Mouse (Mus musculus) lung, embryonic 15.5 days (tissue): Measurements from ENCODE around the gene Pex26. TPM values are rescaled to one million over a fixed set of nuclear protein-coding genes. Genes with fewer than 3 reads are reported as not detected.

Source experiments
- ATAC-seq: fragments of 200-750 bp; cut with Nextera tagmentation; 2 replicates; pipeline ENCODE4 v1.8.0; 2017; ENCODE audit warnings: moderate number of reproducible peaks, borderline replicate concordance; ENCODE audit not compliant: low FRiP score, low TSS enrichment; ENCODE audit errors: extremely low read depth
- H3K27ac ChIP-seq: fragments of 300-500 bp; sonication (generic); 2 replicates; pipeline ENCODE4 v1.5.1; 2015; ENCODE audit warnings: moderate library complexity, mild to moderate bottlenecking, inconsistent platforms
- H3K27me3 ChIP-seq: fragments of 300-500 bp; sonication (generic); 2 replicates; pipeline ENCODE4 v1.6.1; 2015; ENCODE audit warnings: inconsistent platforms
- H3K36me3 ChIP-seq: fragments of 300-500 bp; sonication (generic); 2 replicates; pipeline ENCODE4 v1.6.1; 2015; ENCODE audit warnings: inconsistent platforms
- H3K4me1 ChIP-seq: fragments of 300-500 bp; sonication (generic); 2 replicates; pipeline ENCODE4 v1.6.1; 2015; ENCODE audit warnings: inconsistent platforms
- H3K4me2 ChIP-seq: fragments of 300-500 bp; sonication (generic); 2 replicates; pipeline ENCODE4 v1.6.1; 2015; ENCODE audit warnings: inconsistent platforms, mild to moderate bottlenecking, moderate library complexity
- H3K4me3 ChIP-seq: fragments of 300-500 bp; sonication (generic); 2 replicates; pipeline ENCODE4 v1.5.1; 2015; ENCODE audit warnings: mild to moderate bottlenecking, inconsistent platforms
- H3K9ac ChIP-seq: fragments of 300-500 bp; sonication (generic); 2 replicates; pipeline ENCODE4 v1.6.1; 2015; ENCODE audit warnings: inconsistent platforms
- H3K9me3 ChIP-seq: fragments of 300-500 bp; sonication (generic); 2 replicates; pipeline ENCODE4 v1.6.1; 2016; ENCODE audit warnings: inconsistent platforms
- WGBS: fragments of 180-500 bp; shearing (Covaris S2); methylation state at CpG from one replicate; pipeline ENCODE4 v1.1.7; 2015; 5-methylcytosine and 5-hydroxymethylcytosine counted together
- polyA plus RNA-seq: library from polyadenylated mRNA; unstranded; fragments of >200 nt; fragmentation: Nextera tagmentation; extraction: Ambion mirVana; gene quantifications from 2 replicates; pipeline ENCODE4 v1.2.1, GENCODE M21; 2015

Gene Pex26
- 10.9 and 13.5 TPM in 2 replicates for polyA plus RNA-seq

DNA sequence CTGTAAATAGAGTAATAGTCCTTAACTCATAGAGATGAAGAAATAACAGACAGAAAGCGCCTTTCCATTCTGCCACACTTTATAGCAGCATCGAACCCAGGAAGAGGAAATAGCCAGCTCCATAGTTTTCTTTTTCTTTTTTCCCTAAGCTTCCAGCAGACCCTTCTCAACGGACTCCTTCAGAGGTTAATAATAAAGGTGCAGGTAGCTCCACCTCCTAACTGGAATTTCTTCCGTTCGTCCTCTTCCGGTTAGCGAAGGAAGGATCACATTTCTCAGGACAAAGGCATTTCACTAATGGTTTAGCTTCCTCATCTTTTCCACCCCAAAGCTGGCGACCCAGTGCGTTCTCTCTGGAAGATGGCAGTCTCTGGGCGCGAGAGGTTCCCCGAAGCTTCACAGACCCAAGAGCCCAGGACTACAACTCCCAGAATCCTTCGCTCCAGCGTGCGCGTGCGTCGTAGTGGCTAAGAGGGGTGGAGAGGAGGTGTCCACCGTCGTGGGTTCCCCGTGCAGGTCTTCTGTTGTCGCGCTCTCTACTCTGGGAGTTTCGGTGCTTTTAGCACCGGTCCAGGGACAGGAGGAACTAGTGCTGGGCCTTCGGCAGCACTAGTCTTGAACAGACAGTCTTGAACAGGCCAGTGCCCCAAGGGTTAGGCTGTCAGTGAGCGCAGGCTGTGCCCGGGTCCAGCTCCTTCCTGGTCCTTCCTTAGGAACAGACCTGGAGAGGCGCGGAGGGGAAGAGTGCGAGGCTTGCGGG lies at the start of gene Pex26:
Pex26 (plus strand) TSS at position 254 of the 760 bp plus-strand sequence.
- H3K27me3 ChIP-seq, result no peaks in the 10 kb centered on the region
- H3K36me3 ChIP-seq, result no peaks in the 10 kb centered on the region
- H3K9me3 ChIP-seq, result no peaks in the 10 kb centered on the region
- H3K4me1 ChIP-seq, result peaks cover 15% of the 10 kb centered on the region
- H3K4me2 ChIP-seq, result peak within 1 kb of the TSS; percentile 94
- 1% methylated on average over 32 of the region's 32 CpGs for WGBS
- peak within 1 kb of the TSS; percentile 61 for H3K4me3 ChIP-seq
- H3K27ac ChIP-seq, result peak within 1 kb of the TSS; percentile 84
- peak within 1 kb of the TSS; percentile 63 for H3K9ac ChIP-seq
- peak; percentile 85 for ATAC-seq

DNA sequence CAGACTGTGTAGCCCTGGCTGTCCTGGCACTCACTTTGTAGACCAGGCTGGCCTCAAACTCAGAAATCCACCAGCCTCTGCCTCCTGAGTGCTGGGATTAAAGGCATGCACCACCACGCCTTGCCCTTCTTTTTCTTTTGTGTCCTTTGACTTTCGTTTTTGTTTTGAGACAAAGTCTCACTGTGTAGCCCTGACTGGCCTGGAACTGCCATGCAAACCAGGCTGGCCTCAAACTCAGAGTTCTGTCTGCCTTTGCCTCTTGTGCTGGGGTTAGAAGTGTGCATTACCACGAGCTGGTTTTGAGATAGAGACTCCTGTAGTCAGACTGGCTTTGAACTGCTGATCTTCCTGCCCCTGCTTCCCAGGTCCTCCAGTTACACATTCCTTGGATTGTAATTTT lies 49.2 kb upstream of the Pex26 start:
- H3K4me1 ChIP-seq, result peaks cover 14% of the 10 kb centered on the region
- peaks cover 38% of the 10 kb centered on the region for H3K27me3 ChIP-seq
- ATAC-seq, result no peak
- H3K4me2 ChIP-seq, result no peak overlapping the region
- H3K9ac ChIP-seq, result no peak overlapping the region
- no peak overlapping the region for H3K4me3 ChIP-seq
- 40% methylated on average over 3 of the region's 3 CpGs for WGBS
- H3K9me3 ChIP-seq, result no peaks in the 10 kb centered on the region
- no peaks in the 10 kb centered on the region for H3K36me3 ChIP-seq
- no peak overlapping the region for H3K27ac ChIP-seq

DNA sequence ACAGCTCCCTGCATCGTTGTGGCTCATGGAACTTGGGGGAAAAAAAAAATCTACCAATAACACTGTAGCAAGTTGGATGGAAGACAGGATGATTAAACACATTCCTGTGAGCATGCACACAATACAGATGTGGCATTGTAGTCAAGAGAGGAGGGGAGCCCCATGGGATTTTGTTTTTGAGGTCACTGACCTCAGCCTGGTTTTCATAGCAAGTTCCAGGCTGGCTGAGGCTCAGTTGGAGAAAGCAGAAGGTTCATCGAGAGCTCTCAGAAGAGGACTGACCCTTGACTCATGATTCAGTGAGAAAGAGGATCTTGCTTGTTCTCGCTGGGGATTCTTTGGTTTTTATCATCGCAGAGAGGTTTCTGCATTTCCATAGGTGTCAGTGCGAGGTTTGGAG lies 48.6 kb upstream of the Pex26 start:
- Histone ChIP-seq H3K9me3 (no peaks in the 10 kb centered on the region), H3K9ac (no peak overlapping the region), H3K4me1 (peaks cover 9% of the 10 kb centered on the region), H3K27ac (no peak overlapping the region), H3K4me3 (no peak overlapping the region), H3K27me3 (peaks cover 37% of the 10 kb centered on the region), H3K4me2 (no peak overlapping the region), H3K36me3 (no peaks in the 10 kb centered on the region)
- WGBS, result 52% methylated on average over 5 of the region's 5 CpGs
- no peak for ATAC-seq

DNA sequence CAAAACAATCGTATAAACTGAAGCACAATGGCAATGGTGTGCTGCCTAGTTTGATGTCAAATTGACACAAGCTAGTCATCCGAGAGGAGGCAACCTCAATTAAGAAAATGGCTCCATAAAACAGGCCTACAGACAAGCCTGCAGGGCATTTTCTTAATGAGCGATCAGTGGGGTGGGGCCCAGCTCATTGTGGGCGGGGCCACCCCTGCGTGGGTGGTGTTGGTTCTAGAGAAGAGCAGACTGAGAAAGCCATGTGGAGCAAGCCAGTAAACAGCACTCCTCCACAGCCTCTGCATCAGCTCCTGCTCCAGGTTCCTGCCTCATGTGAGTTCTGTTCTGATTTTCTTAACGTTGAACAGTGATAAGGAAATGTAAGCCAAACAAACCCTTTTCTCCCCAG lies 46.2 kb upstream of the Pex26 start:
- WGBS, result 61% methylated on average over 6 of the region's 6 CpGs
- no peaks in the 10 kb centered on the region for H3K4me1 ChIP-seq
- H3K4me3 ChIP-seq, result no peak overlapping the region
- no peak overlapping the region for H3K9ac ChIP-seq
- no peaks in the 10 kb centered on the region for H3K9me3 ChIP-seq
- no peaks in the 10 kb centered on the region for H3K36me3 ChIP-seq
- H3K27me3 ChIP-seq, result peaks cover 19% of the 10 kb centered on the region; the same call in 1 of the 2 replicates
- no peak for ATAC-seq
- no peak overlapping the region for H3K27ac ChIP-seq
- H3K4me2 ChIP-seq, result no peak overlapping the region

DNA sequence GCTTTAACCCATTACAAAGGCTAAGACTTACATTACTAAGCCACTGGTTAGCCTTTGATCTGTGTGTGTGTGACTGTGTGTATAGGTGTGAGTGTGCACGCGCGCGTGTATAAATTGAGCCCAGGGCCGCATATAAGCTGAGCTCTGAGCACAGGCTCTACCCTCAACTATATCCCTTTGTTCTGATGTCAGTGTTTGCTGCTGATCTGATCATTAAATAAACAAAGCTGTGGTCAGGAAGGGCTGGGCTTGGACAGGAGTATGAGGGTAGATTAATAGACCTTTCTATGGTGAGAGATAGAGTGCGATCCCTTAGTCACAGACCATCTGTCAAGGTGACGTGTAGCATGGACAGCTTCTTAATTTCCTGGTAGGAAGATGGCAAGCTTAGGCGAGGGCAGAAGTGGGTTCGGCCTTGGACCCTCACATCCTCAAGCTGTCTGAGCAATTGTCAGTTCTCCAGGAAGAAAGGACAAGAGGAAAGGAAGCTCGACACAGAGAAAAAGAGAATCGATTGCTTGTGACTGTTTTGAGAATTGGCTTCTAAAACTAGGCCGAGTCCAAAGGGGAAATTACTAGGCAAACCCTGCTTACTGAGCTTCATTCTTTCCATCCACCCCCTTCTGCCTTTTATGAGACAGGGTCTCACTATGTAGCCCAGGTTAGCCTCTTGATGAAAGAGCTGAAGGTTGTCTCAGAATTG lies 45.0 kb upstream of the Pex26 start:
- Histone ChIP-seq H3K4me2 (no peak overlapping the region), H3K9me3 (no peaks in the 10 kb centered on the region), H3K9ac (no peak overlapping the region), H3K27ac (no peak overlapping the region), H3K36me3 (no peaks in the 10 kb centered on the region), H3K27me3 (peaks cover 14% of the 10 kb centered on the region; the same call in 1 of the 2 replicates), H3K4me3 (no peak overlapping the region), H3K4me1 (peaks cover 4% of the 10 kb centered on the region; the same call in 1 of the 2 replicates)
- WGBS, result 44% methylated on average over 12 of the region's 12 CpGs
- ATAC-seq, result no peak

DNA sequence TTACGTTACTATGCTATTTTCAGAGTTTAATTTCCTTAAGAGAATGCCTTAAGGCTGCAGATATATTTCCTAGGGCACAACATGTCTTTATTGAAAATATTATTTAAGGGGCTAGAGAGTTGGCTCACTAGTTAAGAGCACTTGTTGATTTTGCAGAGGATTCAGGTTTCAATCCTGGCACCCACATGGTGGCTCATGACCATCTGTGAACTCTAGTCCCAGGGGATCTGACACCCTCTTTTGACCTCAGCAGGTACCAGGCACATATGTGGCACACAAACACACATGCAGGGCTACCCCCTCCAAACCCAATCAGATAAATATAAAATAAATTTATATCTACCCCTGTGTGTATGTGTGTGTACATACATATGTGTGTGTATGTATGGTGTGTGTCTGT lies 44.2 kb upstream of the Pex26 start:
- H3K27ac ChIP-seq, result no peak overlapping the region
- H3K4me3 ChIP-seq, result no peak overlapping the region
- H3K4me2 ChIP-seq, result no peak overlapping the region
- H3K4me1 ChIP-seq, result peaks cover 10% of the 10 kb centered on the region; the same call in 1 of the 2 replicates
- no peak overlapping the region for H3K9ac ChIP-seq
- ATAC-seq, result no peak
- H3K36me3 ChIP-seq, result no peaks in the 10 kb centered on the region
- WGBS, result 89% methylated on average over 1 of the region's 1 CpGs
- peaks cover 10% of the 10 kb centered on the region; the same call in 1 of the 2 replicates for H3K27me3 ChIP-seq
- no peaks in the 10 kb centered on the region for H3K9me3 ChIP-seq

DNA sequence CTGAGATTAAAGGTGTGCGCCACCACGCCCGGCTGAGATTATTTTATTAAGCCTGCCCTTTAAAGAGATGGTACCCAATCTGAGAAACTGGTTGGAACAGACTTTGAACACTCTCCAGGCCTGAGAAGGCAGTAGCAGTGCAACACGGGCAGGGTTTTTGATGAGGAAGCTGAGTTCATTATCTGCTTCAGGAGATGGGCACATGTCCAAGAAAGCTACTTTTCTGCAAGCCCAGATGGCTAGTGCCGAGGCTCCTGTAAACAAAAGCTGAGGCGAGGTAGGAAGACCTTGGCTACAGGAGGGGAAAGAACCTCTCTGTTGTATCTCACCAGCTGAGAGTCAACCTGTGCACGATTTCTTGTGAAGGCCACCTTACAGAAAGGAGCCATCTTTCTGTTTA lies 41.2 kb upstream of the Pex26 start:
- no peaks in the 10 kb centered on the region for H3K36me3 ChIP-seq
- H3K9me3 ChIP-seq, result no peaks in the 10 kb centered on the region
- peaks cover 35% of the 10 kb centered on the region for H3K4me1 ChIP-seq
- H3K9ac ChIP-seq, result no peak overlapping the region
- WGBS, result 68% methylated on average over 7 of the region's 7 CpGs
- no peak for ATAC-seq
- no peak overlapping the region for H3K4me3 ChIP-seq
- H3K27me3 ChIP-seq, result 0 out of 2 replicates have a peak, but pooled peaks cover 6% of the 10 kb centered on the region
- no peak overlapping the region for H3K4me2 ChIP-seq
- no peak overlapping the region for H3K27ac ChIP-seq

DNA sequence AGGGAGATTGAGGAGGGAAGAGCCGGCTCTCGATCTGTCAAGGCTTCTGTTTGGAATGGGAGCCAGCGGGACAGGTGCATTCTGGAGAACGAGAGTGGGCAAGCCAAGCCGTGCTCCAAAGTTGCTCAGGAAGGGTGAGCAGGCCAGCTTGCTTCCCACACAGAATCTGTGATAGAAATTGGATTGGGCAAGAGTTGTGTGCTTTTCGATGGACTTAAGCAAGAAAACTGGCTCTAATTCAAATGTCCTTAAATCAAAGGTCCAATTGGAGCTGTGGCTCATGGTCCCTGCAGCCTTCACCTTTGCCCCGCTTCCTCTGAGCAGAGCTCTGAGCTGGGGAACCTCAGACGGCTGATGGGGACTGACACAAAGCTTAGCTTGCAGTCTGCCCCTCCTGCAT lies 40.0 kb upstream of the Pex26 start:
- ATAC-seq, result no peak
- Histone ChIP-seq H3K9ac (no peak overlapping the region), H3K4me3 (no peak overlapping the region), H3K4me1 (peaks cover 46% of the 10 kb centered on the region), H3K36me3 (no peaks in the 10 kb centered on the region), H3K27ac (no peak overlapping the region), H3K27me3 (0 out of 2 replicates have a peak, but pooled peaks cover 6% of the 10 kb centered on the region), H3K4me2 (no peak overlapping the region), H3K9me3 (no peaks in the 10 kb centered on the region)
- 68% methylated on average over 8 of the region's 8 CpGs for WGBS

DNA sequence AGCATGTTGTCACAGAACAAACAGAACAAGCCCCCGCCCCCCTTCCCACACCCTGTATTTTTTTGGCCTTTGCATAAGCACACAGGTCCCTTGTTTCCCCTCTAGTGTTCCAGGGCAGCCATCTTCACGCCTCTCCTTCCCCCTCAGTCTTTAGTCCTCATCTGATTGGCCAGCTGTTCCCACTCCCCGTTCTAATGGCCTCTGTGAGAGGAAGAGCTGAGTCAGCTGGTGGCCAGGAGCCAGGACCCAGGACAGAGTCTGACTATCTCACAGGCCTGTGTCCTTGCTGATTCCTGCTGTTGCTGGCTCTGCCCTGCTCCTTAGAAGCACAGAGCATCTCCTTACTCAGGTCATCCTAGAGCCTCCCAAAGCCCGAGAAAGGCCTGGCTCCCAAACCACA lies 39.4 kb upstream of the Pex26 start:
- H3K4me1 ChIP-seq, result peaks cover 50% of the 10 kb centered on the region
- H3K27me3 ChIP-seq, result 0 out of 2 replicates have a peak, but pooled peaks cover 6% of the 10 kb centered on the region
- peak overlapping the region; percentile 3; the same call in 1 of the 2 replicates for H3K27ac ChIP-seq
- no peak overlapping the region for H3K4me2 ChIP-seq
- no peaks in the 10 kb centered on the region for H3K36me3 ChIP-seq
- no peak overlapping the region for H3K4me3 ChIP-seq
- WGBS, result 43% methylated on average over 4 of the region's 4 CpGs
- no peak overlapping the region for H3K9ac ChIP-seq
- H3K9me3 ChIP-seq, result no peaks in the 10 kb centered on the region
- peak; percentile 89 for ATAC-seq

DNA sequence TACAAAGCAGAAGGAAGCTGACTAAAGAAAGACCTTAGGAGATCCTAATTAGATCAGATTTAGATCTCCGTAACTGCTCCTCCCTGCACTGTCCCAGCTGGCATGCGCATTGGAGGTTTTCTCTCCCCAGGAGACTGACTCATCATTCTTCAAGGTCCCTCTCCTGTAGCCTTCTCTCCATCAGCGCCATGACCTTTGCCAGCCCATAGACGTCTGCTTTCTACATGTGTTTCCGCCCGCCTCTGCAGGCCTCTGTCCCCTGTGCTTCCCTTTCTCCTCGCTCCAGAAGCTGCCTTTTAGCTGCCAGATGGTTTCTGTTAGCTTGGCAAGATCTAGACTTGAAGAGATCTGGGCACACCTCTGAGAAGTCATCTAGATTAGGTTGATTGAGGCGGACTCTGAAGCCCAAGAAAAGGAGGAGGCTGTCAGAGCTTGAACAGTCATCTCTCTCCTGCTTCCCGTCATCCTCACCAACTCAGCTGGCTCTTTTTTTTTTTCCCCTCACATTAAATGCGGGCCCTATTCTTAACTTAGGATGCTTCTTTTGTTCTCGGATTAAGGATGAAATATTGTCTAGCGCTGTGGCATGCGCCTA lies 38.4 kb upstream of the Pex26 start:
- no peaks in the 10 kb centered on the region for H3K9me3 ChIP-seq
- H3K4me2 ChIP-seq, result no peak overlapping the region
- ATAC-seq, result no peak
- peaks cover 14% of the 10 kb centered on the region; the same call in 1 of the 2 replicates for H3K27me3 ChIP-seq
- no peak overlapping the region for H3K9ac ChIP-seq
- peak overlapping the region; percentile 3; the same call in 1 of the 2 replicates for H3K27ac ChIP-seq
- WGBS, result 53% methylated on average over 13 of the region's 13 CpGs
- no peaks in the 10 kb centered on the region for H3K36me3 ChIP-seq
- H3K4me1 ChIP-seq, result peaks cover 50% of the 10 kb centered on the region
- no peak overlapping the region for H3K4me3 ChIP-seq

DNA sequence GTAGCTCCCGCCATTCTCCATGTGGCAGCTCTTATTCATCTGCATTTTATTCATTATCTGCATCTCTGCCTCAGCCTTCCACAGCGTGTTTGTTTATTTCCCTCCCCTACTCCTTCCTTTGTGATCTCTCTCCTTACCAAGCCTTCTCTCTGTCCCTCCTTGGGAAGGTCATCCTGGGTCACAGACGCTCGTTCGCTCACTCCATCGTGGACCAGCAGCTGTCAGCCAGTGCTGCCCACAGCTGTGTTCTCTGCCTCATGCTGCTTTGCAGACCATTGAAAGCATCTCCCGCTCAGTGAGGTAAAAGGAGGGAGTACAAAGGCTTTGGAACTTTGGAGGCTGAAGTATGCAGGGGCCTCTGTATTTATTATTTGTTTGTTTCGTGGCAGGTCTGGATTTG lies 37.6 kb upstream of the Pex26 start:
- H3K27me3 ChIP-seq, result peaks cover 14% of the 10 kb centered on the region; the same call in 1 of the 2 replicates
- H3K9me3 ChIP-seq, result no peaks in the 10 kb centered on the region
- no peak for ATAC-seq
- H3K4me3 ChIP-seq, result no peak overlapping the region
- no peak overlapping the region for H3K27ac ChIP-seq
- H3K9ac ChIP-seq, result no peak overlapping the region
- WGBS, result 53% methylated on average over 8 of the region's 8 CpGs
- peaks cover 50% of the 10 kb centered on the region for H3K4me1 ChIP-seq
- H3K36me3 ChIP-seq, result no peaks in the 10 kb centered on the region
- H3K4me2 ChIP-seq, result no peak overlapping the region

DNA sequence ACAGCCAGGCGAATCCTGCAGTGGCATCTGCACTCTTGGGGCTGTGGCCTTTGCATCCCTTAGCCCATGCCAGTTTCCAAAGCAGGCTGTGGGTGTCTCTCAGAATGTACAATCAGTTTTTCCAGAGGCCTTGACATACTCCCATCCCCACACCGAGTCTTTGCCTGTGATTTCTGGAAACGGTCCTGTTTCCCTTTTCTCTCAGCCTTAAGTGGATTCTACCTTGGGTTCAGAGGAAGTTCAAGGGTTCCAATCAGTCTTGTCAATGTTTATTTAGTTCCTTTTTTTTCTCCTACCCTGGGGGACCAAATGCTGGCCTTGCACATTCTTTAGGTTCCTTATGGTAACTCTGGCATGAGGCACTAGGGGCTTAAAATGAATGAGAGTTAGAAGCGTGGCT lies 36.7 kb upstream of the Pex26 start:
- Histone ChIP-seq H3K27me3 (peaks cover 14% of the 10 kb centered on the region; the same call in 1 of the 2 replicates), H3K36me3 (no peaks in the 10 kb centered on the region), H3K27ac (no peak overlapping the region), H3K9ac (no peak overlapping the region), H3K4me2 (no peak overlapping the region), H3K4me1 (peaks cover 55% of the 10 kb centered on the region), H3K9me3 (no peaks in the 10 kb centered on the region), H3K4me3 (no peak overlapping the region)
- WGBS, result 17% methylated on average over 4 of the region's 4 CpGs
- no peak for ATAC-seq
